Mouse (Mus musculus): Measurements from ENCODE around the gene Wfikkn2.

DNA sequence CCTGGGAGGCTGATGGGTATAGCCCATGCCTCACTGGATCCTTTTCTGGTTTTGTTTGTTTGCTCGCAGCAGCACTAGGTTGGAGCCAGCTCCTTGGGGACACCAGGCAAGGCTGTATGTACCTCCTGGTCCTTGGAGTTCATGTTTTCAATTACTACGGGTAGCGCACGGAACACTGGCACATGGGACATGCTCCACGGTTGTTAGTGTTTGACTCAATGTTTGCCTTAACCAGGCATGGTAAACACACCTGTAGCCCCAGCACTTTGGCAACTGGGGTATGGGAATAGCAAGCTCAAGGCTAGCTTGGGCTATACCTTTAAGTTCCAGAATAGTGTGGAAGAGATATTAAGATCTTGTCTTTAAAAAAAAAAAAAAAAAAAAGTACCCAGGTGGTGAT, 55.1 kb downstream of the Wfikkn2 start:
- TF ChIP-seq POLR2A (IDR thresholded peaks at IDR 0.05; ENCODE audit: borderline replicate concordance, low read depth, low read length): no peak
- no peak for TF ChIP-seq CTCF (IDR thresholded peaks at IDR 0.05; ENCODE audit: low read depth, low read length)

All from bone marrow macrophage, adult 2 months (primary cell).